Mouse (Mus musculus) C2C12 (cell line): Measurements from ENCODE around the gene Tmco4. TPM values are rescaled to one million over a fixed set of nuclear protein-coding genes. Genes with fewer than 3 reads are reported as not detected.

ENCODE experiments used
- H3K27me3 ChIP-seq: one replicate; pipeline ENCODE4 v1.6.1; 2011; ENCODE audit not compliant: control insufficient read depth, insufficient read depth, insufficient read length
- H3K36me3 ChIP-seq: one replicate; pipeline ENCODE4 v1.6.1; 2011; ENCODE audit not compliant: control insufficient read depth, insufficient read depth
- H3K4me3 ChIP-seq: one replicate; pipeline ENCODE4 v1.5.1; 2011; ENCODE audit warnings: mild to moderate bottlenecking, control low read depth; ENCODE audit not compliant: poor library complexity, insufficient read depth, severe bottlenecking
- H3K79me2 ChIP-seq: one replicate; pipeline ENCODE4 v1.6.1; 2011; ENCODE audit not compliant: control insufficient read depth, insufficient read depth
- H3K79me3 ChIP-seq: one replicate; pipeline ENCODE4 v1.6.1; 2011; ENCODE audit warnings: low read depth, control low read depth
- H3ac ChIP-seq: one replicate; pipeline ENCODE3; 2011; ENCODE audit warnings: low read depth; ENCODE audit not compliant: control insufficient read depth, insufficient read length
- CEBPB ChIP-seq: IDR thresholded peaks from one replicate; pipeline ENCODE4 v1.6.1; 2011; ENCODE audit warnings: low read depth, mild to moderate bottlenecking, control low read depth, moderate library complexity
- CTCF ChIP-seq: IDR thresholded peaks from one replicate; pipeline ENCODE4 v1.5.1; 2011; ENCODE audit not compliant: control insufficient read depth, insufficient read depth, insufficient read length
- FOSL1 ChIP-seq: IDR thresholded peaks from one replicate; pipeline ENCODE4 v1.8.0; 2011; ENCODE audit warnings: mild to moderate bottlenecking, low read length; ENCODE audit not compliant: poor library complexity, insufficient read depth, severe bottlenecking
- MAX ChIP-seq: IDR thresholded peaks from one replicate; pipeline ENCODE4 v1.6.1; 2011; ENCODE audit warnings: mild to moderate bottlenecking, control low read depth
- MYOD1 ChIP-seq: IDR thresholded peaks from one replicate; pipeline ENCODE4 v1.6.1; 2011; ENCODE audit warnings: low read depth; ENCODE audit not compliant: control insufficient read depth, insufficient read length
- MYOG ChIP-seq: IDR thresholded peaks from one replicate; pipeline ENCODE4 v1.6.1; 2011; ENCODE audit not compliant: control insufficient read depth, insufficient read length; ENCODE audit errors: extremely low read depth
- USF1 ChIP-seq: IDR thresholded peaks from one replicate; pipeline ENCODE4 v1.6.1; 2011; ENCODE audit warnings: low read depth, mild to moderate bottlenecking, control low read depth, moderate library complexity
- polyA plus RNA-seq: library from polyadenylated mRNA; unstranded; fragments of >200 nt; fragmentation: generic; extraction: Trizol; gene quantifications from one replicate; pipeline ENCODE4 v1.2.1, GENCODE M21; 2012; ENCODE audit warnings: missing spikeins

Gene Tmco4
- polyA plus RNA-seq, 1 experiment, result 1.8 TPM

DNA sequence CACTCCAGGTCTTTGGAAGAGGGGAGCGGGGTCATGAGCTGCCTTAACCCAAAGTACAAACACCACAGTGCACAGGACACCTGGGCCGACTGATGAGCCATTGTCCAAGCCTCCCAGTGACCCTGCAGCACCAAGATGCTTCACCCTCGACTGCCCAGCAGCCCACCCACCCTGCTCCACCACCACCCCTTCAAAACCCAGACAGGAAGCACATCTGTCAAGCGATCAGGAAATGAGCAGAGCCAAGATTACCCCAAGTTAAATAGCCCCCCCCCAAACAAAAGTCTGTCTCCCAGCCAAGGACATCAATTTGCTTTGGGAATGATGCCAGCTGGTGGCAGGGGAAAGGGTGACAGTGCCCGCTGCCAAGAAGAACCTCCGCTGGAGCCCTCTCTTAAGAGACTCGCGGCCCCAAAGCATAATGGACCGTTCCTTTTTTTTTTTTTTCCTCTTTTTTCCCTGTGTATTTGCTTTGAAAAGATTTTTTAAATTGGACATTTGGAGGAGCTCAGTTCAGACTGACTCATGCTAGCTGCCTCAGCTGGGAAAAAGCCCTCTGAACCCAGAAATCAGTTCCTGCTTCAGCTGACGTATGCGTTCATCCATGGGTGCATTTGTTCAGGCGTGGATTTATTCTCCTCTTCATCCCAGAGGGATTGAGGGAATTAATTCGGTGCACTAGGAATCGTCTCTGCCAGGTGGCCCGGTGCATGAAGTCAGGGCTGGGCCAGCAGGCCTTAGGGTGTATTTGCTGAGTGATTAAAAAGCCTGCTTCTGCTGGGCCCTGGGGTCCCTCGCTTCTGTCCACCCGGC is 65.3 kb downstream of the Tmco4 start:
- Histone ChIP-seq H3K4me3 (no peak overlapping the region), H3K79me2 (no peaks in the 10 kb centered on the region)
- no peak for TF ChIP-seq MYOD1
- TF ChIP-seq CTCF, result no peak
- TF ChIP-seq CEBPB, result no peak
- no peak for TF ChIP-seq USF1
- no peak for TF ChIP-seq MAX

GRCm38 (mm10) chr4:139040084-139040839 is 67.6 kb downstream of the Tmco4 start:
- Histone ChIP-seq H3K4me3 (no peak overlapping the region), H3K79me3 (no peaks in the 10 kb centered on the region), H3K79me2 (no peaks in the 10 kb centered on the region), H3K36me3 (no peaks in the 10 kb centered on the region), H3ac (no peak overlapping the region), H3K27me3 (peaks cover 23% of the 10 kb centered on the region)
- TF ChIP-seq FOSL1 (no peak), CTCF (no peak), MYOD1 (no peak), MYOG (no peak), CEBPB (no peak), USF1 (no peak), MAX (no peak)

More for the DNA sequence above, 65.3 kb downstream of the Tmco4 start:
- Histone ChIP-seq H3K27me3 (peaks cover 30% of the 10 kb centered on the region), H3K79me3 (no peaks in the 10 kb centered on the region), H3K36me3 (no peaks in the 10 kb centered on the region), H3ac (no peak overlapping the region)

DNA sequence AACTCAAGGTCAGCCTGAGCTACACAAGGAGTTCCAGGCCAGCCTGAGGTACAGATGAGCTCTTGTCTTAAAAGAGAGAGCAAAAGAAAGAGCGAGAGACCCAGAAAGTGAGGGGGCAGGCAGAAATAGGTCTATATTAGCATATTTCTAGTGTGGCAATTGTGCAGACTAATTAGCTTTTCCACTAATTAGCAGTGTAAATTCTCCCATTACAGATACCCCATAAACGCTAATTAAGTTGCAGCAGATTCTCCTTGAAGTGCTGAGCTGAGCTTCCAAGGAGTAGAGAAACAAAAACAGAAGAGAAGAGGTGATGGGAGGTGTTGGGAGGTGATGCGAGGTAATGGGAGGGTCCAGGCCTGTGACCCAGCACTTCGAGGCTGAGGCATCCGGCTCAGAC is 69.9 kb downstream of the Tmco4 start:
- TF ChIP-seq FOSL1, result no peak
- TF ChIP-seq MAX, result no peak
- TF ChIP-seq CTCF, result no peak
- TF ChIP-seq MYOG, result no peak
- no peak for TF ChIP-seq CEBPB
- no peak for TF ChIP-seq MYOD1
- no peak for TF ChIP-seq USF1
- H3K79me3 ChIP-seq, result no peaks in the 10 kb centered on the region

DNA sequence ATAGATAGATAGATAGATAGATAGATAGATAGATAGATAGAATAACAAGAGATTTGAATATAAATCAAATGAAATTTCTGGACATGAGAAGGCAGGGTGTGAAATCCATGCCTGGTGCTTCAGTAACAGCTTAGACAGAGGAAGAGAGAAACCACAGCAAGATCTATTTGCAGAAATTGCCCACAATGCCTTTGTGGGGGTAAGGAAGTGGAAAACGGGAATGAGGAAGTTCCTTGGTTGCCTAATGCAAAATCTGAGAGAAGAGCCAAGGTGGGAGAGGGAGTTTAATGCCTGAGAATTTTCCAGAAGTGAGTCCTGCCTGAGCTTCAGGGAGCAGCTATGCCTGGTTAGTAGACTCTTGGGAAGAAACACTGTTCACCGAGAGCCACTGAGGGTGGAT is 70.9 kb downstream of the Tmco4 start:
- no peaks in the 10 kb centered on the region for H3K79me3 ChIP-seq
- no peaks in the 10 kb centered on the region for H3K36me3 ChIP-seq
- peaks cover 10% of the 10 kb centered on the region for H3K27me3 ChIP-seq
- H3K79me2 ChIP-seq, result no peaks in the 10 kb centered on the region
- H3K4me3 ChIP-seq, result no peak overlapping the region
- H3ac ChIP-seq, result no peak overlapping the region
- TF ChIP-seq CEBPB (no peak), CTCF (no peak), MYOG (no peak), USF1 (no peak), MYOD1 (no peak)

More for the DNA sequence above, 69.9 kb downstream of the Tmco4 start:
- no peaks in the 10 kb centered on the region for H3K79me2 ChIP-seq
- H3K4me3 ChIP-seq, result no peak overlapping the region
- no peaks in the 10 kb centered on the region for H3K36me3 ChIP-seq
- H3K27me3 ChIP-seq, result peaks cover 17% of the 10 kb centered on the region
- H3ac ChIP-seq, result no peak overlapping the region

DNA sequence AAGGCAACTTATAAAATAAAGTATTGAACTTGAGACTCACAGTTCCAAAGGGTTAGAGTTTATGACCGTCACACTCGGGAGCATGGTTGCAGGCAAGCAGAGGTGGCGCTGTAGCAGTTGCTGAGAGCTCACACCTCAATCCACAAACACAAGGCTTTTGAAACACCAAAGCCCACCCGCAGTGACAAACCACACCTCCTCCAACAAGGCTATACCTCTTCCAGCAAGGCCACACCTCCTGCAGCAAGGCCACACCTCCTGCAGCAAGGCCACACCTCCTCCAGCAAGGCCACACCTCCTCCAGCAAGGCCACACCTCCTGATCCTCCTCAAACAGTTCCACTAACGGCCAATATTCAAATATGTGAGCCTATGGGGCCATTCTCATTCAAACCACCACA is 71.9 kb downstream of the Tmco4 start:
- peaks cover under 1% of the 10 kb centered on the region for H3K27me3 ChIP-seq
- no peak overlapping the region for H3ac ChIP-seq
- H3K79me2 ChIP-seq, result no peaks in the 10 kb centered on the region
- H3K79me3 ChIP-seq, result no peaks in the 10 kb centered on the region
- no peaks in the 10 kb centered on the region for H3K36me3 ChIP-seq
- H3K4me3 ChIP-seq, result no peak overlapping the region
- TF ChIP-seq CEBPB (no peak), CTCF (no peak), MYOD1 (no peak), MAX (no peak), FOSL1 (no peak), MYOG (no peak), USF1 (no peak)
